Mouse (Mus musculus): ENCODE data around the gene Faap24. TPM values are rescaled to one million over a fixed set of nuclear protein-coding genes. Genes with fewer than 3 reads are reported as not detected.

Gene Faap24
- polyA plus RNA-seq, 1 experiment from 2014 or later, result 10.5 TPM

DNA sequence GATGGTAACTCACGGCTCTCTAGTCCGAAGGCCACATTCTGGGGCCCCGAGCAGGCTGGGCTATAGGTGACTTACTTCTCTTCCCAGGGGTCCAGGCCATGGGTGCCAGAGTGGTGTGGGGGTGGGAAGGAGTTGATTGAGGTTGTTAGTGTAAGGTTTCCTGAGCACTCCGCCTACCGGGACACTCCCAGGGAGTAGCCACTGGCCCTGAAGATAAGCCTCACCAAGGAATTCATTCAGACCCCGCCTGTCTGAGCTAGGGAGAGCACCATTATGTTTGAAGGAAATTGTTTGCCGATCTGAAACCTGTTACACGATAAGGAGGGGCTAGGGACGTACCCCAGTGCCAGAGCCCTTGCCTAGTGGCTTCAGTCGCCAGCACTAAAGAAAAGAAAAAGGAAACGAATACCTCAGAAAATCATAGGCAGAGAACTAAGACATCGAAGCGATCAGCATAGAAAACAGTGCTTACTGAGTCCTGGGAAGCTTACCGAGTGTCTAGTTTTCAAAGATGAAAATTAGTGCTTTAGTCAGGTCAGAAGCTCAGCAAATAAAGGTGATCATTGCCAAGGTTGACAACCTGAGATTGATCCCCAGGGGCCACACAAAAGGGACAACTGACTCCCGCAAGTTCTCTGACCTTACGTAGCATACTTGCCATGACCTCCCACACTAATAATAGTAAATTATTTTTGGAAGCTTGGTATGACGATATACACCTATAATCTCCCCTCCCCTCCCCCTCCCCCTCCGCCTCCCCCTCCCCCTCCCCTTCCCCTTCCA, 48.5 kb downstream of the Faap24 start:
- H3K4me3 ChIP-seq (ENCODE audit: low read depth, low read length), result no peak overlapping the region
- 37% methylated on average over 17 of the region's 18 CpGs for WGBS

GRCm38 (mm10) chr7:35344785-35345330, 51.8 kb downstream of the Faap24 start:
- H3K4me1 ChIP-seq (ENCODE audit: insufficient read depth, low read depth, low read length), result no peaks in the 10 kb centered on the region
- H3K9ac ChIP-seq (replicated peaks; ENCODE audit: low read depth), result no peak overlapping the region
- no peak overlapping the region for H3K4me2 ChIP-seq (replicated peaks; ENCODE audit: low read depth, low read length)
- DNase-seq (ENCODE audit: low spot score) (no peak), ATAC-seq (no peak)
- no peak for TF ChIP-seq CTCF (IDR thresholded peaks at IDR 0.05)
- TF ChIP-seq EP300 (IDR thresholded peaks at IDR 0.05), result no peak
- H3K4me3 ChIP-seq (ENCODE audit: low read depth, low read length), result no peak overlapping the region
- H3K36me3 ChIP-seq (ENCODE audit: insufficient read depth, low read length), result no peaks in the 10 kb centered on the region
- WGBS, result 80% methylated on average over 5 of the region's 5 CpGs
- no peaks in the 10 kb centered on the region for H3K9me3 ChIP-seq (ENCODE audit: low read length)
- H3K27me3 ChIP-seq (replicated peaks; ENCODE audit: insufficient read depth, low read length), result no peaks in the 10 kb centered on the region
- H3K27ac ChIP-seq (ENCODE audit: low read length), result no peak overlapping the region

More for the DNA sequence above, 48.5 kb downstream of the Faap24 start:
- TF ChIP-seq CTCF (IDR thresholded peaks at IDR 0.05) (no peak), EP300 (IDR thresholded peaks at IDR 0.05) (no peak)
- no peak overlapping the region for H3K9ac ChIP-seq (replicated peaks; ENCODE audit: low read depth)
- H3K27ac ChIP-seq (ENCODE audit: low read length), result 0 out of 2 replicates have a peak overlapping the region, but pooled peaks have one; percentile 38
- no peaks in the 10 kb centered on the region for H3K4me1 ChIP-seq (ENCODE audit: insufficient read depth, low read depth, low read length)
- no peaks in the 10 kb centered on the region for H3K9me3 ChIP-seq (ENCODE audit: low read length)
- H3K36me3 ChIP-seq (ENCODE audit: insufficient read depth, low read length), result no peaks in the 10 kb centered on the region
- 0 out of 2 replicates have a peak overlapping the region, but pooled peaks have one; percentile 2 for H3K4me2 ChIP-seq (replicated peaks; ENCODE audit: low read depth, low read length)
- DNase-seq (ENCODE audit: low spot score) (peak; percentile 40), ATAC-seq (peak; percentile 47)
- no peaks in the 10 kb centered on the region for H3K27me3 ChIP-seq (replicated peaks; ENCODE audit: insufficient read depth, low read length)

- no peak for TF ChIP-seq CTCF (IDR thresholded peaks at IDR 0.05)
- no peak for TF ChIP-seq EP300 (IDR thresholded peaks at IDR 0.05)
- DNase-seq (ENCODE audit: low spot score), result no peak
- no peak for ATAC-seq
- H3K4me1 ChIP-seq (ENCODE audit: insufficient read depth, low read depth, low read length), result no peaks in the 10 kb centered on the region
- WGBS, result 34% methylated on average over 4 of the region's 4 CpGs
- no peak overlapping the region for H3K4me3 ChIP-seq (ENCODE audit: low read depth, low read length)
- no peaks in the 10 kb centered on the region for H3K36me3 ChIP-seq (ENCODE audit: insufficient read depth, low read length)
- H3K27me3 ChIP-seq (replicated peaks; ENCODE audit: insufficient read depth, low read length), result no peaks in the 10 kb centered on the region
- H3K9me3 ChIP-seq (ENCODE audit: low read length), result no peaks in the 10 kb centered on the region
- H3K9ac ChIP-seq (replicated peaks; ENCODE audit: low read depth), result no peak overlapping the region
- no peak overlapping the region for H3K27ac ChIP-seq (ENCODE audit: low read length)
- H3K4me2 ChIP-seq (replicated peaks; ENCODE audit: low read depth, low read length), result no peak overlapping the region
These were observed 54.1 kb downstream of the Faap24 start for GRCm38 (mm10) chr7:35342498-35342897.

Other genes with a start within 250 kb of the Faap24 start
- gene Slc7a10, start 210.5 kb downstream of the Faap24 start, polyA plus RNA-seq (2015; fragmentation: Nextera tagmentation; extraction: Ambion mirVana), result 20.1 and 21.7 TPM in 2 replicates
- 6.6 and 8.5 TPM in 2 replicates for gene Lrp3, start 181.3 kb downstream of the Faap24 start, polyA plus RNA-seq (2015; fragmentation: Nextera tagmentation; extraction: Ambion mirVana)
- 12.9 and 13.6 TPM in 2 replicates for gene Gpatch1, start 78.4 kb downstream of the Faap24 start, polyA plus RNA-seq (2015; fragmentation: Nextera tagmentation; extraction: Ambion mirVana)
- 4.6 and 5.5 TPM in 2 replicates for gene Rhpn2, start 62.7 kb downstream of the Faap24 start, polyA plus RNA-seq (2015; fragmentation: Nextera tagmentation; extraction: Ambion mirVana)
- gene Cep89, start 199 bp upstream of the Faap24 start, polyA plus RNA-seq (2015; fragmentation: Nextera tagmentation; extraction: Ambion mirVana), result 10.7 and 14.3 TPM in 2 replicates
- gene Slc7a9, start 52.0 kb upstream of the Faap24 start, polyA plus RNA-seq (2015; fragmentation: Nextera tagmentation; extraction: Ambion mirVana), result 0.10 and 0.16 TPM in 2 replicates
- gene Tdrd12, start 140.9 kb upstream of the Faap24 start, polyA plus RNA-seq (2015; fragmentation: Nextera tagmentation; extraction: Ambion mirVana), result 0.12 TPM in 1 of 2 replicates, not detected in the other
- 28.9 and 30.5 TPM in 2 replicates for gene Nudt19, start 159.5 kb upstream of the Faap24 start, polyA plus RNA-seq (2015; fragmentation: Nextera tagmentation; extraction: Ambion mirVana)
- gene Rgs9bp, start 188.7 kb upstream of the Faap24 start, polyA plus RNA-seq (2015; fragmentation: Nextera tagmentation; extraction: Ambion mirVana), result 0.02 and 0.04 TPM in 2 replicates
- 12.7 and 16.7 TPM in 2 replicates for gene Ankrd27, start 189.4 kb upstream of the Faap24 start, polyA plus RNA-seq (2015; fragmentation: Nextera tagmentation; extraction: Ambion mirVana)